Mouse (Mus musculus) embryonic facial prominence, embryonic 15.5 days (tissue): ENCODE measurements around the gene Gm21680. TPM values are rescaled to one million over a fixed set of nuclear protein-coding genes. Genes with fewer than 3 reads are reported as not detected.
"Not testable (repeated sequence)": the region's sequence is repeated elsewhere in the genome, so short reads cannot be mapped to it uniquely, and the experiment has no call there.

ENCODE experiments used
- ATAC-seq: fragments of 200-750 bp; cut with Nextera tagmentation; 2 replicates; pipeline ENCODE4 v1.8.0; 2017; ENCODE audit warnings: low read depth, moderate TSS enrichment; ENCODE audit not compliant: insufficient number of reproducible peaks, low FRiP score, low TSS enrichment
- H3K27ac ChIP-seq: fragments of 300-500 bp; sonication (generic); replicated peaks from 2 replicates; pipeline ENCODE4 v1.5.1; 2015; ENCODE audit warnings: mild to moderate bottlenecking, inconsistent platforms
- H3K27me3 ChIP-seq: fragments of 300-500 bp; sonication (generic); 2 replicates; pipeline ENCODE4 v1.6.1; 2015; ENCODE audit warnings: inconsistent platforms
- H3K36me3 ChIP-seq: fragments of 300-500 bp; sonication (generic); 2 replicates; pipeline ENCODE4 v1.6.1; 2015; ENCODE audit warnings: mild to moderate bottlenecking, inconsistent platforms
- H3K4me1 ChIP-seq: fragments of 300-500 bp; sonication (generic); 2 replicates; pipeline ENCODE4 v1.6.1; 2015; ENCODE audit warnings: inconsistent platforms
- H3K4me2 ChIP-seq: fragments of 300-500 bp; sonication (generic); replicated peaks from 2 replicates; pipeline ENCODE4 v1.6.1; 2015; ENCODE audit warnings: mild to moderate bottlenecking, inconsistent platforms
- H3K4me3 ChIP-seq: fragments of 300-500 bp; sonication (generic); replicated peaks from 2 replicates; pipeline ENCODE4 v1.5.1; 2015; ENCODE audit warnings: mild to moderate bottlenecking, inconsistent platforms
- H3K9ac ChIP-seq: fragments of 300-500 bp; sonication (generic); 2 replicates; pipeline ENCODE4 v1.6.1; 2015; ENCODE audit warnings: inconsistent platforms
- H3K9me3 ChIP-seq: fragments of 300-500 bp; sonication (generic); replicated peaks from 2 replicates; pipeline ENCODE4 v1.6.1; 2016; ENCODE audit warnings: inconsistent platforms
- WGBS: fragments of 180-500 bp; shearing (Covaris S2); methylation state at CpG from one replicate; pipeline ENCODE4 v1.1.7; 2015; 5-methylcytosine and 5-hydroxymethylcytosine counted together
- polyA plus RNA-seq: library from polyadenylated mRNA; unstranded; fragments of >200 nt; fragmentation: Nextera tagmentation; extraction: Ambion mirVana; gene quantifications from 2 replicates; pipeline ENCODE4 v1.2.1, GENCODE M21; 2015

Gm21680 gene
- 0.17 and 0.20 TPM in 2 replicates for polyA plus RNA-seq

DNA sequence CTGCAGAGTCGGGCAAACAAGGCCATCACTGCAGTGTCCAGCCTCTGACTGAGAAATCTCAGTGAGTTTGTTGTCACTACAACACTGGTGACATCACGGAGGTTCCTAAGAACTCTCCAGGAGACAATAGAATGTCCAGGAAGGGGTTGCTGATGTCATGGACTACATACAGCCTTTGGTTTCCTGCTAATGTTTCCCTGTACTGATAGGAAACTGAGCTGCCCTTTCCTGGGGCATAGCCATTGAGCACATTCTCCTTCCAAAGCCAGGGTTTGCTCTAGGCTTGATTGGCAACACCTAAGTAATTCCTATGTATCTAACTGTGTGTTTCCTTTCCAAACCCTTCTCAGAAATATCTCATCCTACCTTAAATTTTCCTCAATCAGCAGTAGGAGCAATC is at the start of gene Gm21680:
TSS of gene Gm21680 (minus strand) at position 101 of the 400 bp plus-strand sequence.
- no CpG with 5 or more reads among the region's 2 CpGs for WGBS
- not testable (repeated sequence) for H3K27ac ChIP-seq, H3K4me2 ChIP-seq, H3K27me3 ChIP-seq, H3K9me3 ChIP-seq, H3K36me3 ChIP-seq, H3K4me3 ChIP-seq, H3K9ac ChIP-seq, H3K4me1 ChIP-seq, ATAC-seq

DNA sequence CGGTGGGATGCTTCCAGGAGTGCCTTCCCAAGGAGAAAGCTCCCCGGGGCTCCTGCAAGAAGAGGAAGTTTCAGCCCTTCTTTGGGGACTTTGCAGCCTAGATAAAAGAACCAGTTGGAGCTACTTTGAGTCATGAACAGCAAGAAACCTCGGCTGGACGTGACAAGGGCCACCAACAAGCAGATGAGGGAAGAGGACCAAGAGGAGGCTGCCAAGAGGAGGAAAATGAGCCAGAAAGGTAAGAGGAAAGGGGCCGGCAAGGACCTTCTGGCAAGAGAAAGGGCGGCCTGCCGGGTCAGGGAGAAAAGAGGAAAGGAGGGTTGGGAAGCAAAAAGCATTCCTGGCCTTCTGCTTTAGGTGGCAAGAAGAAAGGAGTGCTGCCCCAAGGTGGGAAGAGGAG is 35.2 kb upstream of the Gm21680 start:
- H3K9ac ChIP-seq, H3K36me3 ChIP-seq, H3K4me2 ChIP-seq, H3K9me3 ChIP-seq, H3K27me3 ChIP-seq, H3K4me3 ChIP-seq, ATAC-seq, H3K4me1 ChIP-seq, H3K27ac ChIP-seq: not testable (repeated sequence)
- WGBS, result 64% methylated on average over 7 of the region's 7 CpGs

DNA sequence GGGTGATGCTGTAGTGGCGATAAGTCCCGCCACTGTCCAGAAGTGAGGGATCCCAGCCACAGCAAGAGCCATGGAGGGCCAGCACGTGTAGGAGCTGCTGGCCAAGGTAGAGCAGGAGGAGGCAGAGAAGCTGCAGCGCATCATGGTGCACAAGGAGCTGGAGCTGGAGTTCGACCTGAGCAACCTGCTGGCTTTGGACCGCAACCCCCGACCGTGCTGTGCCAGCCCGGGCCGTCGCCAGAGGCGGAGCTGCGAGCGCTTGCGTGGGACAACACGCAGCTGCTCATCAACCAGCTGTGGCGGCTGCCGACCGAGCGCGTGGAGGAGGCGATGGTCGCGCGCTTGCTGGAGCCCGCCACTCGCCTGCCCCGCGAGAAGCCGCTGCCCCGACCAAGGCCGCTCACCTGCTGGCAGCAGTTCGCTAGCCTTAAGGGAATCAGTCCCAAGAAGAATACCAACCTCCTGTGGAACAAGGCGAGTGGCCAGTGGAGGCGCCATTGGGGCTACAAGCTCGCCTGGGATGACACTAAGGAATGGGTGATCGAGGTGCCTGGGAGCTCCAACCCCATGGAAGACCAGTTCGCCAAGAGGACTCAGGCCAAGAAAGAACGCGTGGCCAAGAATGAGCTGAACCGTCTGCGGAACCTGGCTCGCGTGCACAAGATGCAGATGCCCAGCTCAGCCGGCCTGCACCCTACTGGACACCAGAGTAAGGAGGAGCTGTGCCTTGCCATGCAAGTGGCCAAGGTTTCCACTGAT is 34.7 kb upstream of the Gm21680 start:
- WGBS, result 16% methylated on average over 45 of the region's 45 CpGs

DNA sequence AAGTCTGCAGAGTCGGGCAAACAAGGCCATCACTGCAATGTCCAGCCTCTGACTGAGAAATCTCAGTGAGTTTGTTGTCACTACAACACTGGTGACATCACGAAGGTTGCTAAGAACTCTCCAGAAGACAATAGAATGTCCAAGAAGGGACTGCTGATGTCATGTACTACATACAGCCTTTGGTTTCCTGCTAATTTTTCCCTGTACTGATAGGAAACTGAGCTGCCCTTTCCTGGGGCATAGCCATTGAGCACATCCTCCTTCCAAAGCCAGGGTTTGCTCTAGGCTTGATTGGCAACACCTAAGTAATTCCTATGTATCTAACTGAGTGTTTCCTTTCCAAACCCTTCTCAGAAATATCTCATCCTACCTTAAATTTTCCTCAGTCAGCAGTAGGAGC is 32.2 kb upstream of the Gm21680 start, which contains the start of gene Gm1979:
TSS of gene Gm1979 (minus strand) at position 101 of the 400 bp plus-strand sequence.
- H3K36me3 ChIP-seq, H3K4me2 ChIP-seq, ATAC-seq, H3K27me3 ChIP-seq, H3K9me3 ChIP-seq, H3K4me3 ChIP-seq, H3K4me1 ChIP-seq, H3K9ac ChIP-seq, H3K27ac ChIP-seq: not testable (repeated sequence)
- 79% methylated on average over 1 of the region's 2 CpGs for WGBS

More for the DNA sequence above, 34.7 kb upstream of the Gm21680 start:
- not testable (repeated sequence) for H3K9ac ChIP-seq, H3K27ac ChIP-seq, H3K4me1 ChIP-seq, H3K27me3 ChIP-seq, H3K9me3 ChIP-seq, H3K36me3 ChIP-seq
- Histone ChIP-seq H3K4me3 (peak overlapping the region; percentile 9), H3K4me2 (peak overlapping the region; percentile 33)
- ATAC-seq, result peak; percentile 84

DNA sequence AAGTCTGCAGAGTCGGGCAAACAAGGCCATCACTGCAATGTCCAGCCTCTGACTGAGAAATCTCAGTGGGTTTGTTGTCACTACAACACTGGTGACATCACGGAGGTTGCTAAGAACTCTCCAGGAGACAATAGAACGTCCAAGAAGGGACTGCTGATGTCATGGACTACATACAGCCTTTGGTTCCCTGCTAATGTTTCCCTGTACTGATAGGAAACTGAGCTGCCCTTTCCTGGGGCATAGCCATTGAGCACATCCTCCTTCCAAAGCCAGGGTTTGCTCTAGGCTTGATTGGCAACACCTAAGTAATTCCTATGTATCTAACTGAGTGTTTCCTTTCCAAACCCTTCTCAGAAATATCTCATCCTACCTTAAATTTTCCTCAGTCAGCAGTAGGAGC is 16.1 kb upstream of the Gm21680 start, which contains the start of gene Gm21698:
TSS of gene Gm21698 (minus strand) at position 101 of the 400 bp plus-strand sequence.
- not testable (repeated sequence) for H3K4me3 ChIP-seq, H3K4me2 ChIP-seq, H3K4me1 ChIP-seq, H3K27me3 ChIP-seq, H3K27ac ChIP-seq, ATAC-seq, H3K36me3 ChIP-seq, H3K9me3 ChIP-seq, H3K9ac ChIP-seq
- no CpG with 5 or more reads among the region's 3 CpGs for WGBS

DNA sequence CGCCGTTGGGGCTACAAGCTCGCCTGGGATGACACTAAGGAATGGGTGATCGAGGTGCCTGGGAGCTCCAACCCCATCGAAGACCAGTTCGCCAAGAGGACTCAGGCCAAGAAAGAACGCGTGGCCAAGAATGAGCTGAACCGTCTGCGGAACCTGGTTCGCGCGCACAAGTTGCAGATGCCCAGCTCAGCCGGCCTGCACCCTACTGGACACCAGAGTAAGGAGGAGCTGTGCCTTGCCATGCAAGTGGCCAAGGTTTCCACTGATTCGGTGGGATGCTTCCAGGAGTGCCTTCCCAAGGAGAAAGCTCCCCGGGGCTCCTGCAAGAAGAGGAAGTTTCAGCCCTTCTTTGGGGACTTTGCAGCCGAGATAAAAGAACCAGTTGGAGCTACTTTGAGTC is 15.4 kb downstream of the Gm21680 start:
- not testable (repeated sequence) for H3K9ac ChIP-seq, H3K36me3 ChIP-seq, H3K27ac ChIP-seq, H3K9me3 ChIP-seq, H3K4me1 ChIP-seq, H3K4me3 ChIP-seq, H3K27me3 ChIP-seq, H3K4me2 ChIP-seq
- 60% methylated on average over 17 of the region's 17 CpGs for WGBS
- ATAC-seq, result peak; percentile 43

DNA sequence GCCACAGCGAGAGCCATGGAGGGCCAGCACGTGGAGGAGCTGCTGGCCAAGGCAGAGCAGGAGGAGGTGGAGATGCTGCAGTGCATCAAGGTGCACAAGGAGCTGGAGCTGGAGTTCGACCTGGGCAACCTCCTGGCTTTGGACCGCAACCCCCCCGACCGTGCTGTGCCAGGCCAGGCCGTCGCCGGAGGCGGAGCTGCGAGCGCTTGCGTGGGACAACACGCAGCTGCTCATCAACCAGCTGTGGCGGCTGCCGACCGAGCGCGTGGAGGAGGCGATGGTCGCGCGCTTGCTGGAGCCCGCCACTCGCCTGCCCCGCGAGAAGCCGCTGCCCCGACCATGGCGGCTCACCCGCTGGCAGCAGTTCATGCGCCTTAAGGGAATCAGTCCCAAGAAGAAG is 15.9 kb downstream of the Gm21680 start:
- not testable (repeated sequence) for H3K9ac ChIP-seq, H3K27me3 ChIP-seq, H3K9me3 ChIP-seq, H3K36me3 ChIP-seq, H3K4me3 ChIP-seq, H3K4me2 ChIP-seq, H3K4me1 ChIP-seq, H3K27ac ChIP-seq
- ATAC-seq, result 0 out of 2 replicates have a peak, but pooled peaks have one; percentile 34
- WGBS, result 36% methylated on average over 32 of the region's 32 CpGs

DNA sequence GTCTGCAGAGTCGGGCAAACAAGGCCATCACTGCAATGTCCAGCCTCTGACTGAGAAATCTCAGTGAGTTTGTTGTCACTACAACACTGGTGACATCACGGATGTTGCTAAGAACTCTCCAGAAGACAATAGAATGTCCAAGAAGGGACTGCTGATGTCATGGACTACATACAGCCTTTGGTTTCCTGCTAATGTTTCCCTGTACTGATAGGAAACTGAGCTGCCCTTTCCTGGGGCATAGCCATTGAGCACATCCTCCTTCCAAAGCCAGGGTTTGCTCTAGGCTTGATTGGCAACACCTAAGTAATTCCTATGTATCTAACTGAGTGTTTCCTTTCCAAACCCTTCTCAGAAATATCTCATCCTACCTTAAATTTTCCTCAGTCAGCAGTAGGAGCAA is 18.1 kb downstream of the Gm21680 start, which contains the start of gene Gm21671:
TSS of gene Gm21671 (minus strand) at position 101 of the 400 bp plus-strand sequence.
- 72% methylated on average over 2 of the region's 2 CpGs for WGBS
- H3K4me1 ChIP-seq, H3K9ac ChIP-seq, H3K4me2 ChIP-seq, H3K36me3 ChIP-seq, H3K27ac ChIP-seq, H3K4me3 ChIP-seq, H3K27me3 ChIP-seq, ATAC-seq, H3K9me3 ChIP-seq: not testable (repeated sequence)

DNA sequence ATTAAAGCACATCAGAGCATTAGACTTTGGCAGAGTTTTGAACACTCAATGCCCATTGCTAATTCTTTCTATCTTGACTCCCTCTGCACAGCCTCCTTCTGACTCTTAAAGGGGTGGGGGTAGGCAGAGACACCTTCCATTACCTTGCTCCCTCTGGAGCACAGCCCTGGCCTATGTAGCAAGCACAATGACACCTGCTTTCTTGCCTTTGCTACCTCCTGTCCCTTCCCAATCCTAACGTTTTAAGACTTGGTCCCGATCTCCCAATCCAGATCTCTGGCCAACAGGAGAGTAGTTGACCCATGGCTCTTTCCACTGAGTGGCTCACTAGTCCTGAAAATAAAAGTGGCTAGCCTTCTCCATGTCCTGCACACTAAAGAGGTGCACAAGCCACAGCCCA is 27.1 kb downstream of the Gm21680 start:
- not testable (repeated sequence) for H3K9me3 ChIP-seq, H3K4me1 ChIP-seq, H3K27ac ChIP-seq, ATAC-seq, H3K27me3 ChIP-seq, H3K9ac ChIP-seq, H3K36me3 ChIP-seq, H3K4me2 ChIP-seq, H3K4me3 ChIP-seq
- 79% methylated on average over 2 of the region's 2 CpGs for WGBS

DNA sequence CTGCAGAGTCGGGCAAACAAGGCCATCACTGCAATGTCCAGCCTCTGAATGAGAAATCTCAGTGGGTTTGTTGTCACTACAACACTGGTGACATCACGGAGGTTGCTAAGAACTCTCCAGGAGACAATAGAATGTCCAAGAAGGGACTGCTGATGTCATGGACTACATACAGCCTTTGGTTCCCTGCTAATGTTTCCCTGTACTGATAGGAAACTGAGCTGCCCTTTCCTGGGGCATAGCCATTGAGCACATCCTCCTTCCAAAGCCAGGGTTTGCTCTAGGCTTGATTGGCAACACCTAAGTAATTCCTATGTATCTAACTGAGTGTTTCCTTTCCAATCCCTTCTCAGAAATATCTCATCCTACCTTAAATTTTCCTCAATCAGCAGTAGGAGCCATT is 30.2 kb downstream of the Gm21680 start, which contains the start of gene Gm21663:
TSS of gene Gm21663 (minus strand) at position 101 of the 400 bp plus-strand sequence.
- ATAC-seq, H3K4me3 ChIP-seq, H3K27ac ChIP-seq, H3K36me3 ChIP-seq, H3K9ac ChIP-seq, H3K27me3 ChIP-seq, H3K9me3 ChIP-seq, H3K4me2 ChIP-seq, H3K4me1 ChIP-seq: not testable (repeated sequence)
- 56% methylated on average over 2 of the region's 2 CpGs for WGBS
